Mouse (Mus musculus): Measurements from ENCODE around the gene Zfp536.
"Not testable (repeated sequence)": the region's sequence is repeated elsewhere in the genome, so short reads cannot be mapped to it uniquely, and the experiment has no call there.

Gene Zfp536

DNA sequence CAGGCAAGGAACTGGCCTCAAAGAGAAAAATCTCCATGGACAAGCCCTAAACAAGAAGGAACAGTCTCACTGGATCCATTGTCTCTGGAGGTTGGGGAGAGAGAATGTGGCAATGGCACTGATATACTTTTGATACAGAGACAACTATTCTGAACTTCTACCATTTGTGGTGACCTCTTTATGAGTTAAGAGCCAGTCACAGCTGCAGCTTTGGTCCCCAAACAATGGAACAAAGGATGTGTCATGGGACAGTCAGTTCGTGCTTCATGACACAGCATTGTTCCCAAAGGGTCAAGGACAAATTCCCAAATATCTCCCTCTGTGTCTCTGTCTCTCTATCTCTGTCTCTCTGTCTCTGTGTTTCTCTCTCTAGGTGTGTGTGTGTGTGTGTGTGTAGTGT lies 20.4 kb downstream of the Zfp536 start:
- no peak for DNase-seq

DNA sequence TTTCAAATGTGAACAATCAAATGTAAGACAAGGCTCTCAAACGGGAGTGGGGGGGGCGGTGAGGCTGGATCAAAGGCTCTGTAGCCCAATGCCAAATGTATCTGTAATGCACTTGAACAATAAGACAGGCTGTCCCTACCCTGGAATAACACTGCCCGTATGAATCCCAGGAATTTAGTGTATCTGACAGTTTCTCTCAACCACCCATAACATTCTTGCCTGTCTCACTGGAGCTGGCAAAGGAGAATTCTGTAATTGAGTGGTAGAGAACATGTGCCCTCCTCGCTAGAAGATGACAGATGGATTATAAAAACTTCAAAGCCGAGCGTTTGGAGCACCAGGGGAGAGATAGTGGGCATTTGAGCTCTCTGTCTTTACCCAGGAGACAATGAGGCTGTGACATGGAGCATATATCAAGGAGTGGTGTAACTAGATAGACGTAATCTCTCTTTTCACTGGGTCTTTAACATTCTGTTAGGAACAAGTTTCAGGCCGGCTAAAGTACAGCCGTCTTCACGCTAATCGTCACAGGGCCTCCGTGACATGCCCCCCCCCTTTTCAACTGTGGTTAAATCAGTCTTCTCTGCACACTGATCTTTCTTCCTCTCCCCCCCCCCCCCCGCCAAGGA lies 27.2 kb downstream of the Zfp536 start:
- no peak for DNase-seq

DNA sequence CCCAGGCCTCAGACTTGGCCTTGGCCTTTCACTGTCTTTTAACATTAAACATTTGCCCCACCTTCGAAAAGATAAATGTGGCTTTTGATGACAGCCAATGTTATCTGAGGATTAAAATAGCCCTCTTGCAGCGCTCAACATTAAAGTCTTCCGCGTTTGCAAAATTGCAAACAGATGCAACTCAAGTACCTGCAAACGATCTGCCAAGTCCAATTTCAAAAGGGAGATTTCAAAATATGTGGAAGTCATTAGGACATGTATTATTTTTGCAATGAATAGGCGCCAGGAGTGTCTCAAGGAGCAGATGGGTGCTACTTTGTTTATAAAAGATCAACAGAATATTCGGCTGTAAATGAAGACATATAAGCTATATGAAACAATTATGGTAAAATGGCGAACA lies 30.1 kb downstream of the Zfp536 start:
- no peak for DNase-seq

DNA sequence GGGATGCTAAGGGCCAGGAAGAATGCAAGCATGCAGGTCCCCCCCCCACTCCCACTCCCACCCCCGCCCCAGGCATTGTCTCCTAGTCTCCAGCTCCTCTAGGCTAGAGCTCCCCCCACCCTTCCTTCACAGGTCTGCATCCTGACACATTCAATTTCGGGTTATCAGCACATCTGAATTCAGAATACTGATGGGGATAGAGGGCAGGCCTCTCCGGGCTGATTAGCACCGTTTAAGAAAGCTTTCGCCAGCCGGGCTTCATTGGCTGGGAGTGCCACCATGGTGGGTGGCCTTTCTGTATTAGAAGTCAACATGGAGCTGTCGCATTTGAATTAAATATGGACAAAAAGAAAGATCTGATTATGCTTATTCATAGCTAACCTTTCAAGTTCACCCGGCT lies 36.2 kb downstream of the Zfp536 start:
- no peak for DNase-seq

DNA sequence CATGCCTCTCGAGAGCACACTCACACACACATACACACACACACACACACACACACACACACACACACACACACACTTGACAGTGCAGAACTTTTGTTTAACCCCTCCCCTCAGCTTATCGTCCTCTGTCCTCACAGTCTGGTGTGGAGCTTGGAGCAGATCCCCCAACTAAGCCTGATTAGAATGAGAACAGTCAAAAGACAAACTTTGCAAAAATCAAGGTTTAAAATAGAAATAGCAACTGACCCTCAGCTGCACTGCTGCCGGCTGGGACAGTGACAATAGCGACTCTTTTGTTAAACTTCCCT lies 37.1 kb downstream of the Zfp536 start:
- no peak for DNase-seq

- DNase-seq, result no peak
Measured at GRCm38 (mm10) chr7:37735707-37736412, 37.6 kb downstream of the Zfp536 start.

GRCm38 (mm10) chr7:37735101-37735500 lies 38.3 kb downstream of the Zfp536 start:
- DNase-seq, result no peak

DNA sequence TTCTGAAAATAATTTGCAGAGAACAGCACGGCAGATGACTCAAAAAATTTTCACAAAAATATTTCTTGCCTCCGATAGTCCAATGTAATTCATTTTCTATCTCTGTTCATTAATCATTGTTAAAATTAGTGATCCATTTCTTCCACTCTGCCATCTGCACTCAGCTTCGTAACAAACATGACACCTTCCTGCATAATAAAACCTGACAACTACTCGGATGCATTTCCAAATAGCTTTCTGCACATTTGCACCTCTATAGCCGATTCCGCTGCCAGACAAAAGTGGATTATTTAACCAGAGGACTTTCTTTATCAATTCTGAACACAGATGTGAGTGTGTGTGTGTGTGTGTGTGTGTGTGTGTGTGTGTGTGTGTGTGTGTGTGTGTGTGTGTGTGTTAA lies 38.9 kb downstream of the Zfp536 start:
- no peak for DNase-seq

GRCm38 (mm10) chr7:37733996-37734395 lies 39.4 kb downstream of the Zfp536 start:
- DNase-seq, result no peak

- DNase-seq, result no peak
Measured at GRCm38 (mm10) chr7:37732741-37733140, 40.7 kb downstream of the Zfp536 start.

GRCm38 (mm10) chr7:37727746-37728145 lies 45.7 kb downstream of the Zfp536 start:
- no peak for DNase-seq

DNA sequence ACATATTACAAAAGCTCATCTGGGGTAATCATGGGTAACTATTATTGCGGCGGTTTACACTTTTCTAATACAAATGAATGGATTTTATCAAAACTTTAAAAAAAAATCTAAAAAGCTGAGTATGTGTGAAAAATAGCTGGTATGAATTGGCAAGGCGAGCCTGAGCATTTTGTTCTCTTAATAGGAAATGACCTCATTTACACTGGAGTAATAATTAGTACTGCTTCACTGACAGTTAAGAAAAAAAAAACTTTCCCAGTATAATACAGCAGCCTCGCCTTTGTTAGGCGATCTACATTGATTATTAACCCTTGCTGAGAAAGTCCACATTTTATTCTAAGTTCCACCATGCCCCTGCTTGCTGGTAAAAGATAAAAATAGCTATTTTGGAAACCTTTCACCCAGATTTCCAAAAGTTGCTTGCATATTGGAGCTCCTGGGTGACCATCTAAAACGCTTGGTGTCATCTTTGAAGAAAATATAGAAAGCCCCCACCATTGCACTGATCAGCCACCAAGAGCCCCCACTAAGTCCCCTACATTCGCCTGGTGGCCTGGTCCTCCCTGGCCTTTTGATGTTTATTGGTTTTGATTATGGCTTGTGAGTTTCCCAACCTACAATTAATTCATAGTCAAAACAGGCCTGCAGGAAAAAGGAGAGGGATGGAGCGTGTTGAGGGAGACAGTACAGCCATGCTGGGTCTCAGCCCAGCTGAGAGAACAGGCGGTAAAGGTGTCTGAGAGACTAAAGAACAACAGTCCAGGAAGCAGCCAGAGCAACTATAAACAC lies 49.2 kb downstream of the Zfp536 start:
- no peak for DNase-seq

- no peak for DNase-seq
Measured at GRCm38 (mm10) chr7:37723191-37723592, 50.2 kb downstream of the Zfp536 start.

GRCm38 (mm10) chr7:37721676-37722075 lies 51.8 kb downstream of the Zfp536 start:
- peak; percentile 43 to 47 for DNase-seq

DNA sequence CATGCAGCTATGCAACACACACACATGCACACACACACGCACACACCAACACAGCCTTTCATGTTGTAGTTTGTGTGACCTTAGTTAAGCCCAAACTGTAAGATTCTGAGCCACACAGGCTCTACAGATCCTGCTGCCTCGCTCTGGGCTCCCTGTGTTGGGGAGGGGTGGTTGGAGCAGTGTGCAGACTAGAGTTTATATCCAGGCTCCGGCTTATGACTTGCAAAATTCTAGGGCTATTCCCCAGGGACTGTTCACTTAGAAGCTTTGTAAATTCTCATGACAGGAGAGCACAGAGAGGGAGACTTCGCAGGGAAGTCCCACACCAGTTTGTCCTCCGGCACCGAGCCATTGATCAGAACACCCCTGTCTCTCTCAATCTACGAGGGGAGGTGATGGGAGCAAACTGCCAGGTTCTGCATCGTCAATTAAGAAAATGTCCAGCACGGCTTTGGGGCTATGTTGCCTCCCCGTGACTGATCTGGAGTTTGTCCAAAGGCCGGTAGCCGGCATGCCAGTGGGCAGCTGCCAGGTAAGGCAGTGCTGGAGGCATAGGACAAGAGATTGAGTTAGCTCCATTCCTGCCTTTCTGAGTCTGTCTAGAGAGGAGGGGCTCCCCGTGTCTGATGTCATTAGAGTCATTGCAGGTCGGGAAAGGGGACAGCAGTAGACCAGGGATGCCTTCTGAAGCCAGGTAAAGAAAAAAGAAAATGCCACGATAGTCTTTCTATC lies 54.6 kb downstream of the Zfp536 start:
- DNase-seq, result peak; percentile 56 to 62

- DNase-seq, result no peak
Measured at GRCm38 (mm10) chr7:37717071-37717470, 56.4 kb downstream of the Zfp536 start.

DNA sequence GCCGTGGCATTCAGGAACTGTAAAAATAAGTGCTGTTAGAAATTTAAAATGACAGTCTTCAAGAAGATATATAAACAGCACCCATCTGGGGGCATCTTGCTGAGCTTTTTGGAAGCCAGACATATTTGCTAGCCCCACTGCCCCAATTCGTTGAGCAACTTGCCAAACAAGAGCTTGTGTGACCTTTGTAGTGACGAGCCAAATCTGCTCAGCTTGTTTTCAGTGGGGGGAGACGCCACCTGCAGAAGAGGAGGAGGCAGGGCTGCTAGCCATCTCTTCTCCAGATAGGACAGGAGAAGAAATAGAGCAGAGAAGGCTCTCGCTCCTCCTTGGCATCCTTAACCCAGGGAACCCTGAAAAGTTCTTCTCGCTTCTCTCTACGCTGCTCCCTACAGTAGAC lies 56.8 kb downstream of the Zfp536 start:
- DNase-seq, result peak; percentile 35 to 37

GRCm38 (mm10) chr7:37704464-37704863 lies 69.0 kb downstream of the Zfp536 start:
- DNase-seq, result no peak

GRCm38 (mm10) chr7:37697378-37697777 lies 76.1 kb downstream of the Zfp536 start:
- not testable (repeated sequence) for DNase-seq

DNA sequence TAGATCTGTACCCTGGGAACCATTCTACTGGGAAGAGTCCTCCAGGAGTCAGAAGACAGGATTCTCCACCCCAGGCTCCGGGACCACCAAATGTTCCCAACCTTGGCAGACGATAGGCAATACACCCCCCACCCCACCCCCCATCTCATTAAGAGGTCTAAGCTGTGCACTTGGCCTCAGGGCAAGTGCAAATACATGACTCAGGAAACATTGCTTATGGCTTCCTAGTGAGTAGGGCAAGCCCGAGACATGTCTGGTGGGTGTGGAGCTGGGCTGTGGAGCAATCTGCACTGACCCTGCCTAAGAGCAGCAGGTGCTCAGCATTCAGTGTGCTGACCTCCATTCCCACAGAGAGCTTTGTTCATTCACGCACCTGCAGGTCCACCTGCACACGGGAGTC lies 78.4 kb downstream of the Zfp536 start:
- DNase-seq, result no peak

DNA sequence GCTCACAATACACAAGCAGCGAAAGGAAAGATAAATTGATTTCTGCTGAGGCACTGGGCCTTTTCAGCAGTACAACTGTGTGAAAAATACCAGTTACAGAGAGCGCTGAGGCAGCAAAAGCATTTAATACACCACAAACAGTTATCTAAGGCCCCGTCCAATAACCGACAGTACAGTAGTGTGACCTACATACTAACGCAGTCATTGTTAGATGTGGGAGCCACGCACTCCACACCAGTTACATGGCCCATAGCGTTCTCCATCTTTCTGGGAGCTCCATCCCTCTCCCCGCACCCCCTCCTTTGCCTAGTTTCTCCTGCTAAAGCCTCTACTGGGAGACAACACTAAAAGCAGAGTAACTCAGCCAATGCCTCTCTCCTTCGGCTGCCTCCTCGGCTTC lies 82.8 kb downstream of the Zfp536 start:
- no peak for DNase-seq

- DNase-seq, result no peak
Measured at GRCm38 (mm10) chr7:37689561-37690305, 83.7 kb downstream of the Zfp536 start.

- no peak for DNase-seq
Measured at GRCm38 (mm10) chr7:37689107-37689511, 84.3 kb downstream of the Zfp536 start.
